Mouse (Mus musculus) MEL (cell line): ENCODE results near the gene Lyg2.

Experiments used
- CTCF ChIP-seq, 3 experiments: IDR thresholded peaks in 2 of 3; conservative IDR thresholded peaks in 1 of 3; 2 replicates each; pipeline ENCODE4 v1.5.1; 2011 to 2012; ENCODE audit warnings: low read length in 3 of 3, low read depth in 2 of 3, mild to moderate bottlenecking in 2 of 3, improper control_type of control experiment in 1 of 3, inconsistent platforms in 1 of 3, mixed read lengths in 1 of 3, moderate library complexity in 1 of 3; ENCODE audit not compliant: control insufficient read depth in 1 of 3, insufficient read depth in 1 of 3, poor library complexity in 1 of 3, severe bottlenecking in 1 of 3
- E2F4 ChIP-seq: IDR thresholded peaks from 2 replicates; pipeline ENCODE4 v1.6.1; 2011; ENCODE audit warnings: low read depth, low read length, improper control_type of control experiment, borderline replicate concordance
- GATA1 ChIP-seq: IDR thresholded peaks from 2 replicates; pipeline ENCODE4 v1.6.1; 2011; ENCODE audit warnings: low read depth, low read length, improper control_type of control experiment
- KAT2A ChIP-seq: conservative IDR thresholded peaks from 2 replicates; pipeline ENCODE4 v1.6.1; 2012; ENCODE audit warnings: low read depth, low read length, improper control_type of control experiment, inconsistent platforms
- POLR2A ChIP-seq, 2 experiments: IDR thresholded peaks; 2 replicates each; pipeline ENCODE4 v1.6.1; 2011 to 2012; ENCODE audit warnings: low read length in 2 of 2, mild to moderate bottlenecking in 2 of 2, control low read depth in 1 of 2, improper control_type of control experiment in 1 of 2, low read depth in 1 of 2, moderate library complexity in 1 of 2; ENCODE audit not compliant: control insufficient read depth in 1 of 2, insufficient read depth in 1 of 2, poor library complexity in 1 of 2
- TBP ChIP-seq: IDR thresholded peaks from 2 replicates; pipeline ENCODE4 v1.8.0; 2011; ENCODE audit warnings: low read depth, low read length, improper control_type of control experiment
- USF2 ChIP-seq, 2 experiments: IDR thresholded peaks; 2 replicates each; pipeline ENCODE4 v1.6.1; 2011 to 2012; ENCODE audit warnings: improper control_type of control experiment in 2 of 2, low read length in 2 of 2, borderline replicate concordance in 1 of 2, inconsistent platforms in 1 of 2, low read depth in 1 of 2, mild to moderate bottlenecking in 1 of 2; ENCODE audit not compliant: insufficient read depth in 1 of 2

DNA sequence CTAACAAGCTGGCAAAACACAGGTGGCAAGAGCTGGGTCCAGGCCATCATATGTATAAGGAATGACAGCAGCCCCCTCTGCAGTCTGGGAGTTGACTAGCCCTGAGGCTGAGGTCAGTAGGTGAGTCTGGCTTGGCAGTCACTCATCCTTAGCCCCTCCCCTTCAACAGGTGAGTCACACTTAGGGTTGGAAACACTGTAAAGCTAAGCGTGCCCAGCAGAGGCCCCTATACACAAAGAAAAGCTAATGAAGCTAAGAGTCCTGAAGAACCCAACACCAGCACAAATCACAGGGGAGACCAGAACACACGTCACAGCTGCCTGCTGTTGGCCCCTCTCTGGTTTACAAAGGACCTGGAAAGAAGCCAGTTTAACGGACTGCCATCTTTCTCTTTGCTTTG is 15.5 kb upstream of the Lyg2 start:
- no peak for TF ChIP-seq E2F4
- peak in 1 of 3 experiments; percentile 16; a peak in 1 of 6 replicates for TF ChIP-seq CTCF (IDR thresholded peaks at IDR 0.05 in 2 of 3, conservative IDR thresholded peaks at IDR 0.05 in 1 of 3; ENCODE audit: control insufficient read depth in 1 of 3, insufficient read depth in 1 of 3, low read depth in 2 of 3, low read length in 3 of 3, poor library complexity in 1 of 3, severe bottlenecking in 1 of 3)
- no peak for TF ChIP-seq POLR2A (IDR thresholded peaks at IDR 0.05; ENCODE audit: control insufficient read depth in 1 of 2, insufficient read depth in 1 of 2, low read depth in 1 of 2, low read length in 2 of 2, poor library complexity in 1 of 2)
- TF ChIP-seq KAT2A = no peak
- no peak for TF ChIP-seq USF2 (IDR thresholded peaks at IDR 0.05; ENCODE audit: borderline replicate concordance in 1 of 2, insufficient read depth in 1 of 2, low read depth in 1 of 2, low read length in 2 of 2)
- TF ChIP-seq TBP = no peak
- TF ChIP-seq GATA1 = no peak
